Mouse (Mus musculus): ENCODE data around the gene Rpusd1. TPM values are rescaled to one million over a fixed set of nuclear protein-coding genes. Genes with fewer than 3 reads are reported as not detected.

Gene Rpusd1
- polyA plus RNA-seq, 1 experiment from 2014 or later = 17.2 TPM

DNA sequence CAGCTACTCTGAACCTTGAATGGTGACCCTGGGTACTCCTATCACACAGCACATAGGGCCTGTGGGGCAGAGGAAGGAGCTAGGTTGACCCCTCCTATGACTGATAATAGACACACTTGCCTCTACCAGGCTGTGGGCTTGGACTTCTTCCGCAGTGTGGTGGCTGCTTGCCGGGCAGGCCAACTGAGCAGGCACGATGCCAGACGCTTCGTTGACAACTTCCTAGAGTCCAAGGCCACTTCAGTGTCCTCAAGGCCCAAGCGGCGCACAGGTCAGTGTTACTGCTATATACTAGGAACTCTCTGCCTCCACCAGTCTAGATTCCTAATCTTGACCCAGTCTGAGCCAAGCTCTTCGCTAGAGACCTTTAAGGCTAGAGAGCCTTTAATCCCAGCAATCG is 16.4 kb downstream of the Rpusd1 start:
- no peak overlapping the region for H3K4me3 ChIP-seq (ENCODE audit: low read depth, low read length)
- H3K4me1 ChIP-seq (replicated peaks; ENCODE audit: control insufficient read depth, insufficient read depth, low read length) = no peaks in the 10 kb centered on the region
- WGBS = 93% methylated on average over 9 of the region's 9 CpGs
- no peaks in the 10 kb centered on the region for H3K27me3 ChIP-seq (ENCODE audit: control insufficient read depth, insufficient read depth, low read length)
- H3K9me3 ChIP-seq (ENCODE audit: control insufficient read depth, low read length) = no peaks in the 10 kb centered on the region
- no peak for ATAC-seq (ENCODE audit: low FRiP score)
- H3K4me2 ChIP-seq (replicated peaks; ENCODE audit: low read depth, low read length) = no peak overlapping the region
- no peak overlapping the region for H3K9ac ChIP-seq (ENCODE audit: low read depth, low read length)
- no peak overlapping the region for H3K27ac ChIP-seq (ENCODE audit: low read depth, low read length)
- H3K36me3 ChIP-seq (ENCODE audit: control insufficient read depth, insufficient read depth, low read length) = no peaks in the 10 kb centered on the region
- no peak for DNase-seq (ENCODE audit: low spot score)

DNA sequence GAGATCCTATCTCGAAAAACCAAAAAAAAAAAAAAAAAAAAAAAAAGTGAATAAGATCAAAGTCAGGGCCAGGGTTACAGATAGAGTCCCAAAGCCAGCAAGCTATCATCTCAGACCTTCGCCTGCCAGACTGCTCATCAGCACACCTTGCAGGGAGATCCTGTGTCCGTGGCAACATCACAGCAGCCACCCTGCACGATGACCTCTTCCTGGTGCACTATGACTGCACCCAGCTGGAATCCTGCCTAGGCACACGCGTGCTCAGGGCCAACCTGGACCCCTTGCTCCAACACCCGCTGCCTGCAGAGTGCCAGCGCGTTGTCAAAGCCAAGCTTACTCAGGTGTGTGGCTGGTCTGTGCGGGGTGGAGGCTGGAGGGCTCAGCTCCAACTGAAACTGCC is 16.8 kb downstream of the Rpusd1 start:
- 84% methylated on average over 10 of the region's 10 CpGs for WGBS
- no peak for ATAC-seq (ENCODE audit: low FRiP score)
- Histone ChIP-seq H3K27ac (ENCODE audit: low read depth, low read length) (no peak overlapping the region), H3K4me1 (replicated peaks; ENCODE audit: control insufficient read depth, insufficient read depth, low read length) (no peaks in the 10 kb centered on the region), H3K4me3 (ENCODE audit: low read depth, low read length) (no peak overlapping the region), H3K9me3 (ENCODE audit: control insufficient read depth, low read length) (no peaks in the 10 kb centered on the region), H3K27me3 (ENCODE audit: control insufficient read depth, insufficient read depth, low read length) (no peaks in the 10 kb centered on the region), H3K4me2 (replicated peaks; ENCODE audit: low read depth, low read length) (no peak overlapping the region), H3K9ac (ENCODE audit: low read depth, low read length) (no peak overlapping the region), H3K36me3 (ENCODE audit: control insufficient read depth, insufficient read depth, low read length) (no peaks in the 10 kb centered on the region)
- DNase-seq (ENCODE audit: low spot score) = no peak

DNA sequence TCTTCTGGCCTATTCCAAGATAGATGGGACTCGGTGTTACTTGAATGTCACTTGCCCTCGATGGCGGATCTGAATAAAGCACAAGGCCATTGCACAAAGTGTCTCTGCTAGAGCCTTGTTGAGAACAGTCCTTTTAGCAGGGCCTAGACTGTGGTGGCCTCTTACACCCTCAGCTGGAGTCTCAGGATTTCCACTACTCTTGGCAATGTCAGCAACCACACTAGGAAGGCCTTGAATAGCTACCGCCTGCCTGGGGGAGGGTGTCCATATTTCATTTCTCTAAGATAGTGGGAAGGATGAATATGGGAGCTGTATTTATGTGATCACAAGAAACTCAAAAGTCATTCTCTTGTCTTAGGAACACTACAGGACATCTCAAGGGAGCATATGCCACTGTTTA is 20.8 kb downstream of the Rpusd1 start:
- Histone ChIP-seq H3K4me2 (replicated peaks; ENCODE audit: low read depth, low read length) (no peak overlapping the region), H3K9me3 (ENCODE audit: control insufficient read depth, low read length) (no peaks in the 10 kb centered on the region), H3K27ac (ENCODE audit: low read depth, low read length) (no peak overlapping the region), H3K4me3 (ENCODE audit: low read depth, low read length) (no peak overlapping the region), H3K9ac (ENCODE audit: low read depth, low read length) (no peak overlapping the region), H3K4me1 (replicated peaks; ENCODE audit: control insufficient read depth, insufficient read depth, low read length) (no peaks in the 10 kb centered on the region), H3K36me3 (ENCODE audit: control insufficient read depth, insufficient read depth, low read length) (no peaks in the 10 kb centered on the region), H3K27me3 (ENCODE audit: control insufficient read depth, insufficient read depth, low read length) (no peaks in the 10 kb centered on the region)
- DNase-seq (ENCODE audit: low spot score) (no peak), ATAC-seq (ENCODE audit: low FRiP score) (no peak)
- WGBS = 95% methylated on average over 4 of the region's 4 CpGs

DNA sequence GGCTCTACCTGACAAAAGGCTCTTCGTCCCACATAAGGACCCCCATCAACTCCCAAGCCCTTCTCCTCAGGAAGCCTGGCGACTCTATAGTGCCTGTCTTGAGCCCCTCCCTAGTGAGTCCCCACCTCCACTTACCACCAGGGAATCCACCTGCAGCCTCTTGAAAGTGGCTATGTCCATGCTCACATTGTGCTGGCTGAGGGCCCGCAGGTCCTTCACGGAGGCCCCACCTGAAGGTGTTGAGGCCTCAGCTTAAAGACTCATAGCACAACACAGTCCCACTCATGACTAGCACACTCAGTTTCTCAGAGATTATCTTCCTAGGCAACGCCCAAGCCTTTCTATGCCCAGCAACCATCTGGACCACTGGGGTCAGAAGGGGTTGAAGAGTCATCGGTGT is 21.8 kb downstream of the Rpusd1 start:
- Histone ChIP-seq H3K4me1 (replicated peaks; ENCODE audit: control insufficient read depth, insufficient read depth, low read length) (no peaks in the 10 kb centered on the region), H3K4me3 (ENCODE audit: low read depth, low read length) (no peak overlapping the region), H3K9me3 (ENCODE audit: control insufficient read depth, low read length) (no peaks in the 10 kb centered on the region), H3K27ac (ENCODE audit: low read depth, low read length) (no peak overlapping the region), H3K9ac (ENCODE audit: low read depth, low read length) (no peak overlapping the region), H3K36me3 (ENCODE audit: control insufficient read depth, insufficient read depth, low read length) (no peaks in the 10 kb centered on the region), H3K4me2 (replicated peaks; ENCODE audit: low read depth, low read length) (no peak overlapping the region), H3K27me3 (ENCODE audit: control insufficient read depth, insufficient read depth, low read length) (no peaks in the 10 kb centered on the region)
- 87% methylated on average over 6 of the region's 6 CpGs for WGBS
- no peak for ATAC-seq (ENCODE audit: low FRiP score)
- DNase-seq (ENCODE audit: low spot score) = no peak

DNA sequence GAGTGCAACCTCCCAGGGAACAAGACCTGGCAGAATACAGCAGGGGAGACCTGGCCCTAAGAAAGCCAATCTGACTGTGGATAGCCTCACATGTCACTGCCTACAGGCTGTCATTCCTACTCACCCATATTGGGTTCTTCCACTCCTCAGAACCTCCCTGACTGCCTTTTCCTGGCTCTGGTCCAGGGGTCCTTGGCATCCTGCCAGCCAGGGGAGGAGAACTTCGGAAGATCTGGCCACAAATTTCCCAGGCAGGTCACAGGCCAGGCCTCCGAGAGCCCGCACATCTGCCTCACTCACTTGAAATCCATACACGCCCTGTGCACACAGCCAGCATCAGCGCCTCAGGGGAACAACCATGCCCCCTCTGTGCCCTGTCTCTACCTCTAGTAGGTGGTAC is 24.0 kb downstream of the Rpusd1 start:
- ATAC-seq (ENCODE audit: low FRiP score) (no peak), DNase-seq (ENCODE audit: low spot score) (no peak)
- Histone ChIP-seq H3K4me3 (ENCODE audit: low read depth, low read length) (no peak overlapping the region), H3K4me2 (replicated peaks; ENCODE audit: low read depth, low read length) (no peak overlapping the region), H3K27ac (ENCODE audit: low read depth, low read length) (no peak overlapping the region), H3K9ac (ENCODE audit: low read depth, low read length) (no peak overlapping the region), H3K4me1 (replicated peaks; ENCODE audit: control insufficient read depth, insufficient read depth, low read length) (no peaks in the 10 kb centered on the region), H3K27me3 (ENCODE audit: control insufficient read depth, insufficient read depth, low read length) (no peaks in the 10 kb centered on the region), H3K9me3 (ENCODE audit: control insufficient read depth, low read length) (no peaks in the 10 kb centered on the region), H3K36me3 (ENCODE audit: control insufficient read depth, insufficient read depth, low read length) (no peaks in the 10 kb centered on the region)
- WGBS = 80% methylated on average over 5 of the region's 5 CpGs

DNA sequence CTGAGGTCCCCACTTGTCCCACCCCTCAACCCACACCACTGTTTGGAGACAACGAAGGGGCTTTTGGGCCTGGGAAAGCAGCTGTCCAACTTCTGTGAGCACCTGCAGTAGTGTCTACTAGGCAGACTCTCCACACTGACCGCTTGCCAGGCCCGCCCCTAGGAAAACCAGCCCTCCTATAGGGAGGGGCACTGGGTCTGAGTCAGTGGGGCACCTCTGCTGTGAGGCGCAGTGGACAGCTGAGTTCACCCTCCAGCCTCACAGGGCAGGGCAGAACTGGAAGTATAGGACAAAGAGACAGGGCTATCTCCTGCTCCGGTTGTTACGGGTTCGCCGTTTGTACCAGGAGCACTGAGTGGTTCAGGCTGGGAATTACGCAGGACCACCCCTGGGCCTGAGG is 26.8 kb downstream of the Rpusd1 start, which contains the start of gene Msln:
Gene Msln (minus strand): TSS at position 138 of the 400 bp plus-strand sequence.
- Histone ChIP-seq H3K36me3 (ENCODE audit: control insufficient read depth, insufficient read depth, low read length) (no peaks in the 10 kb centered on the region), H3K4me3 (ENCODE audit: low read depth, low read length) (no peak within 1 kb of the TSS), H3K9ac (ENCODE audit: low read depth, low read length) (no peak within 1 kb of the TSS), H3K27ac (ENCODE audit: low read depth, low read length) (no peak within 1 kb of the TSS), H3K4me2 (replicated peaks; ENCODE audit: low read depth, low read length) (no peak within 1 kb of the TSS), H3K4me1 (replicated peaks; ENCODE audit: control insufficient read depth, insufficient read depth, low read length) (no peaks in the 10 kb centered on the region), H3K9me3 (ENCODE audit: control insufficient read depth, low read length) (no peaks in the 10 kb centered on the region), H3K27me3 (ENCODE audit: control insufficient read depth, insufficient read depth, low read length) (no peaks in the 10 kb centered on the region)
- 85% methylated on average over 9 of the region's 9 CpGs for WGBS
- ATAC-seq (ENCODE audit: low FRiP score) = no peak
- DNase-seq (ENCODE audit: low spot score) = no peak

DNA sequence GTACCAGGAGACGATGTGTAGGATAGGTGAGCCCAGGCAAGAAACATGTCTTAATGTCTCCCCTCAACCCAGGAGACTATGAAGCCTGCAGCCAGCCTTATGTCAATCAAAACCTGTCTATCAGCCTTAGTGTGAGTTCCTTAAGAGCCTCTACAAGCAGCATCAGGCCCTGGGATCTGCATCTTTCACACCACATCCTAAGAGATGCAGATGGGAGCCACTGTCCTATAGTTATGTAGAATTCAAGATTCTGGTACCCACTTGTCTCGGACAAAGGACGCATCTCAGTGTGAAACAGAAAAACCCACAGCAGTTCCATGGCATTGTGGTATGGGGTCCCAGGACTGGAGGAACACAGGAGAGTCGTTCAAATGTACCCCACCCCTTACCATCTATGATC is 27.6 kb downstream of the Rpusd1 start:
- Histone ChIP-seq H3K4me1 (replicated peaks; ENCODE audit: control insufficient read depth, insufficient read depth, low read length) (no peaks in the 10 kb centered on the region), H3K27ac (ENCODE audit: low read depth, low read length) (no peak overlapping the region), H3K4me2 (replicated peaks; ENCODE audit: low read depth, low read length) (no peak overlapping the region), H3K9ac (ENCODE audit: low read depth, low read length) (no peak overlapping the region), H3K4me3 (ENCODE audit: low read depth, low read length) (no peak overlapping the region), H3K36me3 (ENCODE audit: control insufficient read depth, insufficient read depth, low read length) (no peaks in the 10 kb centered on the region), H3K9me3 (ENCODE audit: control insufficient read depth, low read length) (no peaks in the 10 kb centered on the region), H3K27me3 (ENCODE audit: control insufficient read depth, insufficient read depth, low read length) (no peaks in the 10 kb centered on the region)
- 73% methylated on average over 4 of the region's 4 CpGs for WGBS
- DNase-seq (ENCODE audit: low spot score) (no peak), ATAC-seq (ENCODE audit: low FRiP score) (no peak)

DNA sequence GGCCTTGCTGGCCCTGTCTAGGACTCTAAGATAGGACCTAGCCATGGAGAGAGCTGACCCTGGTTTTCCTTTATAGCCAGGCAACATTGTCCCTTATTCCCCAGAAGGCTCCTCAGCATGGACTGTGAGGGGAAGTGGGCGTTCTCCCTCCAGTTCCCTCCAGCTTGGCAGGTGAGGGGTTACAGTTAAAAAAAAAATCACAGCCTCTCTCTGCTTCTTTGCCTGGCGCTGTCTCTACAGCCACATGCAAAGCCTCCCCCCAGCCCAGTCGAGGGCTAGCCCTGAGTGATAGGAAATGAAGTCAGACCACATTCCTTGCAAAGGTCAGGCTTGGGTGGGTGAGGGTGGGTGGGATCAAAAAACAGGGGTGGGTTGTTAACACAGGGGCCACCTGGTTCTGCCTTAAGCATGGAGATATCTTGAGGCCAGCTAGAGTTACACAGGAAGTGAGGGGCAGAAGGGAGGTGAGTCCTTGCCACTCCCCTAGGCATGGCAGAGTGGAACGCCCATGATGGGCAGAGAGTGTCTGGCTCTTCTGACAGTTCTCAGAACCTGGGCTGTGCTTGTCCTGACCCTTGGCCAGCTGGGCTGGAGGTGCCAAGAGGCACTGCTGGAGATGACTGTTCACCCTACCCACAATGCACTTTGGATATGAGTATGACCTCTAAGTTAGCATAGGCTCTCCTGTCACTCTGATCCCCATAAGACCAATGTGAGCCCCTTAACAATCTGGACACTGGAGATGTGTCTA is 28.3 kb downstream of the Rpusd1 start:
- no peak for DNase-seq (ENCODE audit: low spot score)

More for the DNA sequence above, 28.3 kb downstream of the Rpusd1 start:
- ATAC-seq (ENCODE audit: low FRiP score) = no peak
- Histone ChIP-seq H3K9ac (ENCODE audit: low read depth, low read length) (no peak overlapping the region), H3K4me1 (replicated peaks; ENCODE audit: control insufficient read depth, insufficient read depth, low read length) (no peaks in the 10 kb centered on the region), H3K36me3 (ENCODE audit: control insufficient read depth, insufficient read depth, low read length) (no peaks in the 10 kb centered on the region), H3K27me3 (ENCODE audit: control insufficient read depth, insufficient read depth, low read length) (no peaks in the 10 kb centered on the region), H3K4me2 (replicated peaks; ENCODE audit: low read depth, low read length) (no peak overlapping the region), H3K4me3 (ENCODE audit: low read depth, low read length) (no peak overlapping the region), H3K9me3 (ENCODE audit: control insufficient read depth, low read length) (no peaks in the 10 kb centered on the region), H3K27ac (ENCODE audit: low read depth, low read length) (no peak overlapping the region)
- 54% methylated on average over 4 of the region's 4 CpGs for WGBS

All from hindbrain, embryonic 11.5 days (tissue).